ENCODE assay signal across 19 mouse cellular contexts in the genomic region with DNA sequence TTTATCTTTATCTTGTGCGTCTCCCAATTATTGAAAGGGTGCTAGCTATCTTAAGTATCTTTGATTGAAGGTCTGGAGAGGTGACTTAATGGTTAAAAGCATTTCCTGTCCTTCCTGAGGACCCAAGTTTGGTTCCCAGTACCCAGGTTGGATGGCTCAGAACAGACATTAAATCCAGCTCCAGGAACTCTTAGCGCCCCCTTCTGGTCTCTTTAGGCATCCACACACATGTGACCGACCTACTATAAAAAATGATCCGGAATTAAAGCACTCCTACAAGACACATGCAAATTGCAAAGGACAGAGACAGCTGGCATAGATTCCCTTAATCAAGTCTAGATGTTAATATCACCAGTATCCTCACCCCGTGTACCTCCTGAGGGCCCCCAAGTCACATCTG.
A peak's percentile ranks its signal among the peaks of the same experiment; 100 is the strongest.
DNase-seq lines count a peak whose midpoint lies in the region; ATAC-seq and TF ChIP-seq lines count a peak whose summit lies in the region.
"Had no signal": no experiment of that assay in that cellular context is flagged by ENCODE, and none has a peak within 500 bp of the region (broad histone marks: within the 10 kb centered on the region; RNA-seq: fewer than 3 reads in every experiment).

No protein-coding gene starts in this region.

- H3K4me3 ChIP-seq in gastrocnemius, adult 2 months: no peak overlapping the region
- no peak overlapping the region for H3K4me3 ChIP-seq in liver, postnatal 0 days (ENCODE audit: low read depth, low read length)
- no peak overlapping the region for H3K4me3 ChIP-seq in stomach, postnatal 0 days (ENCODE audit: low read depth, low read length)
- H3K4me3 ChIP-seq: embryonic facial prominence, embryonic 15.5 days; forebrain, embryonic 13.5 days; limb, embryonic 13.5 days; midbrain, embryonic 10.5 days; myocyte; stomach, embryonic 15.5 days had no signal

- no peak overlapping the region for H3K27ac ChIP-seq in gastrocnemius, adult 2 months
- no peak overlapping the region for H3K27ac ChIP-seq in liver, postnatal 0 days (ENCODE audit: low read depth)
- H3K27ac ChIP-seq in stomach, postnatal 0 days (replicated peaks): no peak overlapping the region
- H3K27ac ChIP-seq: forebrain, embryonic 13.5 days; hindbrain, embryonic 14.5 days; limb, embryonic 13.5 days; midbrain, embryonic 10.5 days; stomach, embryonic 15.5 days had no signal

- TF ChIP-seq EP300 in liver, postnatal 0 days (IDR thresholded peaks at IDR 0.05; ENCODE audit: low read depth): no peak
- no peak for TF ChIP-seq EP300 in stomach, postnatal 0 days (optimal IDR thresholded peaks at IDR 0.05)

- intact Hi-C loops in gastrocnemius, adult 2 months (cut with DNase I): loop anchor here (2.0 to 5.0 kb wide), 2 partner anchors 34 to 74 kb away; no protein-coding TSS in a partner anchor

- no peak overlapping the region for H3K9ac ChIP-seq in liver, postnatal 0 days (replicated peaks)
- H3K9ac ChIP-seq in stomach, postnatal 0 days (ENCODE audit: low read length): no peak overlapping the region
- H3K9ac ChIP-seq: embryonic facial prominence, embryonic 15.5 days; forebrain, embryonic 13.5 days; hindbrain, embryonic 14.5 days; limb, embryonic 13.5 days; stomach, embryonic 15.5 days had no signal

- no peak for ATAC-seq in liver, postnatal 0 days
- no peak for ATAC-seq in stomach, postnatal 0 days (ENCODE audit: low FRiP score, low TSS enrichment)
- no peak for ATAC-seq in inflammation-experienced regulatory T-cells, adult 6 months
- ATAC-seq: forebrain, embryonic 13.5 days had no signal

- H3K4me1 ChIP-seq in liver, postnatal 0 days (ENCODE audit: insufficient read depth): peaks cover 7% of the 10 kb centered on the region; the same call in 1 of the 2 replicates
- H3K4me1 ChIP-seq in stomach, postnatal 0 days (replicated peaks; ENCODE audit: control insufficient read depth, insufficient read depth): peaks cover 3% of the 10 kb centered on the region; the same call in 1 of the 2 replicates

- WGBS in liver, postnatal 0 days (ENCODE audit: insufficient replicate concordance): 90% methylated on average over 5 of the region's 5 CpGs
- WGBS in stomach, postnatal 0 days: 95% methylated on average over 5 of the region's 5 CpGs

- H3K4me2 ChIP-seq in liver, postnatal 0 days (ENCODE audit: low read depth, low read length): no peak overlapping the region
- H3K4me2 ChIP-seq in stomach, postnatal 0 days (replicated peaks; ENCODE audit: low read depth): no peak overlapping the region
- H3K4me2 ChIP-seq: embryonic facial prominence, embryonic 15.5 days; forebrain, embryonic 13.5 days; hindbrain, embryonic 14.5 days; limb, embryonic 13.5 days; stomach, embryonic 15.5 days had no signal

- H3K36me3 ChIP-seq in liver, postnatal 0 days (replicated peaks; ENCODE audit: insufficient read depth, low read length): peaks cover 6% of the 10 kb centered on the region
- no peaks in the 10 kb centered on the region; the same call in 1 of the 2 replicates for H3K36me3 ChIP-seq in stomach, postnatal 0 days (ENCODE audit: control insufficient read depth, insufficient read depth, low read length)
- H3K36me3 ChIP-seq: embryonic facial prominence, embryonic 15.5 days; limb, embryonic 13.5 days; midbrain, embryonic 10.5 days; stomach, embryonic 15.5 days had no signal

- TF ChIP-seq CTCF in gastrocnemius, adult 2 months (IDR thresholded peaks at IDR 0.05): peak; percentile 43
- peak; percentile 26; the same call in 1 of the 2 replicates for TF ChIP-seq CTCF in liver, postnatal 0 days (IDR thresholded peaks at IDR 0.05; ENCODE audit: low read depth)
- peak; percentile 35 for TF ChIP-seq CTCF in stomach, postnatal 0 days (IDR thresholded peaks at IDR 0.05; ENCODE audit: low read depth)

- no peaks in the 10 kb centered on the region for H3K9me3 ChIP-seq in liver, postnatal 0 days (ENCODE audit: low read length)
- H3K9me3 ChIP-seq in stomach, postnatal 0 days (ENCODE audit: control insufficient read depth, low read length): no peaks in the 10 kb centered on the region
- H3K9me3 ChIP-seq: embryonic facial prominence, embryonic 15.5 days; forebrain, embryonic 13.5 days; limb, embryonic 13.5 days; midbrain, embryonic 10.5 days; stomach, embryonic 15.5 days had no signal

- no peaks in the 10 kb centered on the region for H3K27me3 ChIP-seq in liver, postnatal 0 days (ENCODE audit: insufficient read depth, low read length)
- no peaks in the 10 kb centered on the region for H3K27me3 ChIP-seq in stomach, postnatal 0 days (ENCODE audit: control insufficient read depth, insufficient read depth, low read length)
- H3K27me3 ChIP-seq: embryonic facial prominence, embryonic 15.5 days; forebrain, embryonic 13.5 days; limb, embryonic 13.5 days; stomach, embryonic 15.5 days had no signal

- DNase-seq in gastrocnemius, adult 2 months: no peak
- DNase-seq in gastrocnemius, adult 18-20 months (ENCODE audit: low spot score): no peak
- no peak for DNase-seq in liver, postnatal 0 days
- no peak for DNase-seq in liver
- DNase-seq in R1 (ENCODE audit: low read depth, low spot score): peak; percentile 69
- no peak for DNase-seq in stomach, postnatal 0 days (ENCODE audit: low spot score)
- DNase-seq in embryo, embryonic 11 days: no peak
- DNase-seq: cerebellum, adult 18-20 months; heart, postnatal 10 days; retina, postnatal 1 day; thymus, postnatal 14 days had no signal
